Mouse (Mus musculus): ENCODE results near the gene Gucy2g.

The Gucy2g gene

GRCm38 (mm10) chr19:55165183-55165865 is 75.7 kb downstream of the Gucy2g start:
- in situ Hi-C loops (cut with MboI, MseI): no loop called here

GRCm38 (mm10) chr19:55164162-55164561 is 76.9 kb downstream of the Gucy2g start:
- in situ Hi-C loops (cut with MboI, MseI): no loop called here

GRCm38 (mm10) chr19:55162271-55162670 is 78.8 kb downstream of the Gucy2g start:
- in situ Hi-C loops (cut with MboI, MseI): no loop called here

- in situ Hi-C loops (cut with MboI, MseI): loop anchor here (10.0 kb wide), 1 partner anchor 65 kb away; no protein-coding TSS in a partner anchor
Measured at GRCm38 (mm10) chr19:55159826-55160225, 81.2 kb downstream of the Gucy2g start.

GRCm38 (mm10) chr19:55158606-55159005 is 82.4 kb downstream of the Gucy2g start:
- in situ Hi-C loops (cut with MboI, MseI): loop anchor here (10.0 kb wide), 1 partner anchor 64 kb away; no protein-coding TSS in a partner anchor

GRCm38 (mm10) chr19:55157029-55157428 is 84.0 kb downstream of the Gucy2g start:
- in situ Hi-C loops (cut with MboI, MseI): loop anchor here (10.0 kb wide), 1 partner anchor 62 kb away; no protein-coding TSS in a partner anchor

- in situ Hi-C loops (cut with MboI, MseI): loop anchor here (10.0 kb wide), 1 partner anchor 58 kb away; no protein-coding TSS in a partner anchor
Measured at GRCm38 (mm10) chr19:55152983-55153382, 88.1 kb downstream of the Gucy2g start.

GRCm38 (mm10) chr19:55152274-55152673 is 88.8 kb downstream of the Gucy2g start:
- in situ Hi-C loops (cut with MboI, MseI): loop anchor here (10.0 kb wide), 1 partner anchor 57 kb away; no protein-coding TSS in a partner anchor

- in situ Hi-C loops (cut with MboI, MseI): loop anchor here (10.0 kb wide), 1 partner anchor 55 kb away; no protein-coding TSS in a partner anchor
Measured at GRCm38 (mm10) chr19:55149646-55150045, 91.4 kb downstream of the Gucy2g start.

- in situ Hi-C loops (cut with MboI, MseI): no loop called here
Measured at GRCm38 (mm10) chr19:55148109-55148508, 92.9 kb downstream of the Gucy2g start.

Measured in T-helper 2 cell (primary cell).